Mouse (Mus musculus) embryo, embryonic 11 days (tissue): ENCODE data around the gene Pphln1.
"Not testable (repeated sequence)": the region's sequence is repeated elsewhere in the genome, so short reads cannot be mapped to it uniquely, and the experiment has no call there.

Experiments used
- DNase-seq: peaks from one replicate; pipeline ENCODE4 v3.0.0-alpha.2; 2015

Gene Pphln1

DNA sequence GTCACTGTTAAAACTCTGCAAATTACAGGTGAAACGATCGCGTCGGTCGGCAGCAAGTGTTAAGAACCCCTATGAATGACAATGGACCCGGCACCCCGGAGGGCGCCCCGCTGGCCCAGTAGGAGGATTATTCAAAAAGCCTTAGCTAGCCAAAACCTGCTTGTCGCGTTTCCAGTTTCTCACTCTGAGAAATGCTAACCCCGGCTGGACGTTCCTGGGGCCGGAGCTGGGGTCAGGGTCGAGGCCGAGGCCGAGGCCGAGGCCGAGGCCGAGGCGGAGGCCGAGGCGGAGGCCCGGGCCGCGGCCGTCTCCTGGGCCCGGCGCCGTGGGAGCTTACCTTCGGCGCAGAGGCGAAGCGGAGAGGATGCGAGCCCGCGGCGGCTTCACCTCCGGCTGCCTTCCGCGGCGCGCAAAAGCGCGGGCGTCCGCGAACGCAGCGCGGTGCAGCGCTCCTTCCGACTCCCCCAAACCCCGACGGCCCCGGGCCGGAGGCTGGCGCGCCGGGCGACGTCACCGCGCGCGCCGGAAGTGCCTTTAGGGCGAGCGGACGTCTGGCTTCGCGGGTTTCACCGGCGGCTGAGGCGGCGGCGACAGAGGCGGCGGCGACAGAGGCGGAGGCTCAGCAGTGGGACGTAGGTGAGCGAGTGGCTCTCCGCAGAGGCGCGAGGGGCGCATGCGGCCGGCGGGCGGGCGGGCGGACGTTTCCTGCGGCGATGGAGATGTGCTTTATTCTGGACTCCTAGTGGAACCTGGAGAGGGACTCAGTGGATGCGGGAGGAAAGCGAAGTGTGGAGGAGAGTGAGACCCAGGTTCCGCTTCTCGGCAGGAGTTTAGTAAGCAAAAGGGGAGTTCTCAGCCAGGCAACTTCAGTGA is at the start of gene Pphln1, which contains the start of gene Zcrb1:
Gene Pphln1 (plus strand): TSS at position 525 of the 873 bp plus-strand sequence.
Gene Zcrb1 (minus strand): TSS at position 509 of the 873 bp plus-strand sequence.
- peak; percentile 95 for DNase-seq

DNA sequence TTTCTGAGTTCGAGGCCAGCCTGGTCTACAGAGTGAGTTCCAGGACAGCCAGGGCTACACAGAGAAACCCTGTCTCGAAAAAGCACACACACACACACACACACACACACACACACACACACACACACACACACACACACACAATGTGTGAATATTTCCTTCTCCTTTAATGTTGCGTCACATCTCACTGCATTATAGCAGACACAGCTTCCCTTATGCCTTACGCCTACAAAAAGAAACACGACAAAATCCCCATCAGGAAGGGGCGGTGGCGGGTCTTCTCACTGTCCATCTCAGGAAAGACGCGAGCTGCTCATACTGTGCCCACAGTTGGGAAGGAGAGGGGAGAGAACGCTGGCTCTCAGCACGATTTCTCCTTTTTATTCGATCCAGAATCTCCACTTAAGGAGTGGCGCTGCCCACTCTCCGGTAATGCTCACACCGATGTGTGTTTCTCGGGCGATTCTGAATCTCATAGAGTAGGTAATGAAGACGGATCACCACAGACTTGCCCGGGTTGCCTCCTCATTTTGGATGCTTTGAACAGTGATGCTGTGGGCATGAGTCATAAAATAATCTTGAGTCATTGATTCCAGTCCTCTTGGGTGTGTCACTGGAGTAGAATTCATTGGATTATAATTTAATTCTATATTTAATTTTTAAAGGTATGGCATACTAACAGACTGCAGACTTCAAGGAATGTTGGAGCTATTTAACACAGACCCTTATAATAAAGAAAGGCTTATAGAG is 39.6 kb upstream of the Pphln1 start:
- no peak for DNase-seq

DNA sequence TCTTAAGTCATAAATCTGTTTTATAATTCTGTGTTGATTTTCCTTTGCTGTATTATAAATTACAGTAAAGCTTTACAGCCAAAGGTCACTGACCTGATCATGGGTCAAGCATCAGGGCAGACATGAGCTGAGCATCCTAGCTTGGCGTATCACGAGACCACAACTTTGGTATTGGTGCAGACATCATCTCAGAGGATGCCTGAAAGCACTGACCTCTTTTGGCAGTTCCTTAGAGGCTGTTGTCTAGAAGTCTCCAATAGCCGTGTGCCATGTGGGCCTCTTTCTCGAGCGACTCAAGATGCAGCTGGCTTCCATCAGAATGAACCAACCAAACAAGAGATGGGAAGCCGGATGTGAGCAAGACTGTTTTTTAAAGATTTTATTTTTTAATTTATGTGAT is 32.6 kb upstream of the Pphln1 start:
- DNase-seq = no peak

DNA sequence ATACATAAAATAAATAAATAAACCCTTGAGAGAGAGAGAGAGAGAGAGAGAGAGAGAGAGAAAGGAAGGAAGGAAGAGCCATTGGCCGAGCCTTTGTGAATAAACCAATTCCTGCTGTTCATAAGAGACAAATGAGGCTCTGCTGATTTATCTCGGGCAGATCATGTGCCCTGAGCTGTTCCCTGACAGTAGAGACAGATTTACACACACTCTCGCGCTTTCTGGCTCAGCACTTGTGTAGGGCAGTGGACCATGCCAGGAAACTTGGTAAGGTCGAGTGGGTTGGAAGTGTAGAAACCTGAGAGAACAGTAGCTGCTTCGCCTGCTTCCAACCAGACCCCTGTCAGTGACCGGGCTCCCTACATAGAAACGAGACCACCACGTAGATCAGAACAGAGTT is 29.6 kb upstream of the Pphln1 start:
- no peak for DNase-seq

DNA sequence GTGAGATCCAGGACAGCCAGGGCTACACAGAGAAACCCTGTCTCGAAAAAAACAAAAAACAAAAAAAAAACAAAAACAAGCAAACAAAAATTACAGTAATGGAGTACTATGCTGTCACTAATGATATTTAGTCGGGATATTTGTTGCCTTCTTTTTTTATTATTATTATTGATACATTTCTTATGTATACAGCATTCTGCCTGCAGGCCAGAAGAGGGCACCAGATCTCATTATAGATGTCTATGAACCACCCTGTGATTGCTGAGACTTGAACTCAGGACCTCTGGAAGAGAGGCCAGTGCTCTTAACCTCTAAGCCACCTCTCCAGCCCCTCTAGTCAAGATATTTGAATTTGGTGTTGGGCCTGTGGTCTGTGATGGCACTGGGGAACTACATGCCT is 26.3 kb upstream of the Pphln1 start:
- DNase-seq = no peak

DNA sequence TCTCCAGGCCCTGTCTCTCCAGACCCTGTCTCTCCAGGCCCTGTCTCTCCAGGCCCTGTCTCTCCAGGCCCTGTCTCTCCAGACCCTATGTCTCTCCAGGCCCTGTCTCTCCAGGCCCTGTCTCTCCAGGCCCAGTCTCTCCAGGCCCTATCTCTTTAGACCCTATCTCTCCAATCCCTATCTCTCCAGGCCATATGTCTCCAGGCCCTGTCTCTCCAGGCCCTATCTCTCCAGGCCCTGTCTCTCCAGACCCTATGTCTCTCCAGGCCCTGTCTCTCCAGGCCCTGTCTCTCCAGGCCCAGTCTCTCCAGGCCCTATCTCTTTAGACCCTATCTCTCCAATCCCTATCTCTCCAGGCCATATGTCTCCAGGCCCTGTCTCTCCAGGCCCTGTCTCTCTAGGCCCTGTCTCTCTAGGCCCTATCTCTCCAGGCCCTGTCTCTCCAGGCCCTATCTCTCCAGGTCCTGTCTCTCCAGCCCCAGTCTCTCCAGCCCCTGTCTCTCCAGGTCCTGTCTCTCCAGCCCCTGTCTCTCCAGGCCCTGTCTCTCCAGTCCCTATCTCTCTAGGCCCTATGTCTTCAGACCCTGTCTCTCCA is 25.5 kb upstream of the Pphln1 start:
- not testable (repeated sequence) for DNase-seq

DNA sequence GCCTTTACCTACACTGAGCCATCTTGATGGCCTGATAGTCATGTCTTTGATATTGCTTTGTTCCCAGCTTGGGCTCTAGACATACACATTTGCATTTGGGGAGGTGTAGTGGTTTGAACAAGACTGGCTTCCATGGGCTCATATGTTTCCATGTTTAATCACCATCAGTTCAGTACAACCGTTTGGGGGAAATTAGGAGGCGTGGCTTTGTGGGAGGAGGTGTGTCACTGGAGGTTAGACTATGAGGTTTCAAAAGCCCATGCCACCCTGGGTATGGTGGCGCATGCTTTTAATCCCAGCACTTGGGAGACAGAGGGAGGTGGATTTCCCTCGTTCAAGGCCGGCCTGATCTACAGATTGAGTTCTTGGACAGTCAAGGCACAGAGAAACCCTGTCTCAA is 22.5 kb upstream of the Pphln1 start:
- DNase-seq = no peak

DNA sequence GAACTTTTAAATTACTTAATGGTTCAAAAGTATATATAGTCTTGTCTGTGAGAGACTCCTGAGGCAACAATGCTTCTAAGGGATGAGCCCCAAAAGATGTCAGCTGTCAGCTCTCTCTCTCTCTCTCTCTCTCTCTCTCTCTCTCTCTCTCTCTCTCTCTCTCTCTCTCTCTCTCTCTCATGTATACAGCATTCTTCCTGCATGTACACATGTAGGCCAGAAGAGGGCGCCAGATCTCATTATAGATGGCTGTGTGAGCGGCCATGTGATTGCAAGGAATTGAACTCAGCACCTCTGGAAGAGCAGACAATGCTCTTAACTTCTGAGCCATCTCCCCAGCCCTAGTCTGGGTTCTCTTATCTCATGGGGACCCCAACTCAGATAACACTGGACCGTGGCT is 19.0 kb upstream of the Pphln1 start:
- DNase-seq = peak; percentile 16

DNA sequence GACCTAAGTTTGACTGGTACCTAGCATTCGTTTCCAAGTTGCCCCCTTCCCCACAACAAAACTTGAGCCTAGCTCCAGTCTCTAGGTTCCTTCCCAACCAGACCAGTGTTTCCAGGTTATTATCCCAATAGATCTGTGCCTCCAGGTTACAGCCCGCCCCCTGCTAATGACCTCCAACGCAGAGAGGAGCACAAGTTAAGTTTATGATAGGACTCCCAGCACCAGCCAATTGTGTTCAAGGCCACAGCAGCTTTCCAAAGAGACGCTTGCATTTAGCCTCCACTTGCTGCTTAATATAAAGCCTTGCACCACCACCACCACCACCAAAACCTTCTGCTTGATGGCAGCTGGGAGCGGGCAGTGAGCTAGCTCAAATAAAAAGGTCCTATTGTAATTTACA is 16.8 kb upstream of the Pphln1 start:
- no peak for DNase-seq

DNA sequence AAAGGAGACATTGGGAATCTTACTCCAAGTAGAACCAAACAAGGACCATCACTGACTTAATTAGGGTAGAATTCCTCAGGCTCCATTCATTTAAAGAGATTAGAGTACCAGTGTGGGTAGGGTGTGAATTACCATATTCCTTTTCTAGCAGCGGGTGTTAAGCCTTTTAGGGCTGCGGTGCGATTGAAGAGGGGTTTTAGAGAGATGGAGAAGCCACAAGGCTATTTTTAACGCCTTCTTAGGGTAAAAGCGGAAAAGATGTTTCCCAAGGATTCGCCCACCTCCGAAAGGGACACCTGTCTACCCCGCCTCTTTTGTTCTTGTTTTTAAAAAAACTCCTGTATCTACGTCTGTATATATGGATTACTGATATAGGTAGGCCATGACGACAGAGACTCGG is 881 bp upstream of the Pphln1 start:
- DNase-seq = peak; percentile 19

DNA sequence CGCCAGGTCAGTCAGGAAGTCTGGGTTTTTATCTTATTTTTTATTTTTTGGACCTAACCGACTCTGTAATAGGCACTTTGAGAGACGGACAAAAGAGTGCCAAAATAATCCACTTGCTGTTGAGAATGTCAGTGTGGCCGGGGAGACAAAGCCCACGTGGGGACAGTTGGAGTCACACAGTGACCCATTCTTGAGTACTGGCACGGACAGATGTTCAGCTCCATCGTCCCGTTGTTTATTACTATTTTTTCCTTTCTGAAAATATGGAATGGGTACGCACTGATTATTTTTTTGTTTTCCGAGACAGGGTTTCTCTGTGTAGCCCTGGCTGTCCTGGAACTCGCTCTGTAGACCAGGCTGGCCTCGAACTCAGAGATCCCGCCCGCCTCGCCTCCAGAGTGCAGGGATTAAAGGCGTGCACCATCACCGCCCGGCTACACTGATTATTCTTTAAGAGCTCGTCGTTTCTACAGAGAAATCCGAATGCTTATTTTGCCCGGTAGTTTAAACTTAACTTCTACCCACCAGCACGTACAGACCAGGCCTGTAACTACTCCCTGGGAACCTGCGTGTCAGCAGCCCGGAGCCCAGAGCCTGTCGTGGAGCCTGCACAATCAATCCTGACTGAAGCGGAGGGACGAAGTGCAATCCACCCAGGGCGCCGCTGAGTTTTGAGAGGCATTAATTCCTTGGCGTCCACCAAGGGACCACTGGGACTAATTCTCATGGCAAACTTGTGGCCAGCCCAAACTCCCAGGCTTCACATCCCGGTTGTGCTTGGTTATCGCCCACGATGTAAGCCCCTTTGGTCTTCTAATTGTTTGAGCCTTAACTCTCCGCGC is 770 bp downstream of the Pphln1 start:
- DNase-seq = peak; percentile 39

DNA sequence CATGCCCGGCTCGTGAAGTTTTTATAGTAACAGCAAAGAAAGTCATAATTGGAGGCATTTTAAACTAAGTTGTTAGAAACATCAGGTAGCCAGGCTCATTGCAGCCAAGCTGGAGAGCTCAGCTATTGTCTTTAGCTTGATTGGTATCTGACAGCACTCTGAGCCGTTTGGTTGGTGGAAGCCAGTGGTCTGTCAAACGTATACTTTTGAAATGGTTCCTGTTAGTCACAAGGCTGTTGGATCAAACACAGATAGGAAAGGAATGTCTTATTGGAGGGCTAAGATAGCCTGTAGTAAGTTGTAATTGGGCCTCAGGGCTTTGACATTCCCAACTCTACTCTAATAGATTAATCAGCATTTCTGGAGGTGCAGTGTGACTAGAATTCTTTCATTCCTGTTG is 3.3 kb downstream of the Pphln1 start:
- DNase-seq = no peak

DNA sequence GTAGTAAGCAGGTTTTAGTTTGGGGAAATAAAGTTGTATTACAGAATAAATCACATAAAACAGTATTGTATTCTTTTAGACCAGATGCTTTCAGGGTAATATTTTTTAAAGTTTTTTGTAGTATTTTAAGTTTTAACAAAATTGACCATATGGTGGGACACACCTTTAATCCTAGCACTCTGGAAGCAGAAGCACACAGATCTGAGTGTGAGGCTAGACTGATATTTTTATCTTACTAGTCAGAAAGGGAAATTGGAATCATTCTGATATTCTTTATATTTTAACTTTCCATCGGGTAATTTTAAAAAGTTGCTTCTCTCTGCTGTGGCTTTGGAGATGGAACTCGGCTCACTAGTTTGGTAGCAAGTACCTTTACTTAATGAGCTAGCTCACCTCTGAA is 4.6 kb downstream of the Pphln1 start:
- no peak for DNase-seq

DNA sequence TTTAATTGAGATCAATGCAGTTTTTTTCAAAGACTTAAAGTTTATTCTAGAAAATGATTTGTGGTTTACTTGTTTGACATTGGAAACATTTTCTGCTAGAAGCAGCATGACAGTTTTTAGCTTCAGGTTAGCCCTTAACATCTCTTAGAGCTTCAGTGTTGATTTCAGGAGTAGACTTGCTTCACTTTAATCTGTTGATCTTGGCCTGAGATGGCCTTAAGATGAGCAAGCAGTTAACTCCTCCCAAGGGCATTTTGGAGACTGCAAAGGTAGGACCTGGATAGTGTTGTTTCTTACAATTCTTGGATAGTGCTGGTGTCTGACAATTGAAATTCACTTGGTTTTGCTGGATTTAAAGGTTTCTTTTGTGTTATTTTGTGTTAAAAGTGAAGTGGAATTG is 6.7 kb downstream of the Pphln1 start:
- no peak for DNase-seq

DNA sequence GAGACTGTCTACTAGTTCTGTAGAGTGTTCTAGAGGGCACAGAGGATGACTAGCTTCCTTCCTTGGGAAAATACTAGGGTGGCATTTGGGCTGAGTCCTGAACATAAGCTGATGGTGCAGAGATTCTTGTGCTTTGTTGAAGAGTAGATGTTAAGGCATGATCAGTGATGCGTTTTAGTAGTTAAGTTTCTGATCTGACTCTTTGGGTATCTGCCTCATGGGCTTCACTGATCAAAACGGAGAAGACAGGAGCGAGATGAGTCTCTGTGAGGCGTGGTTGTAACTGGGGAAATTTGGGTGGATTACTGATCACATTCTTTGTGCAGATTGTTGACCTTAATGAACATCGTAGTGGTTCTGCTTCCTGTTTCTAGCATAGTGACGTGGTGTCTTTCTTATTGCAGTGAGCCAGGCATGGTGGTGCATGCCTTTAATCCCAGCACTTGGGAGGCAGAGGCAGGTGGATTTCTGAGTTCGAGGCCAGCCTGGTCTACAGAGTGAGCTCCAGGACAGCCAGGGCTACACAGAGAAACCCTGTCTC is 7.4 kb downstream of the Pphln1 start:
- DNase-seq = no peak

DNA sequence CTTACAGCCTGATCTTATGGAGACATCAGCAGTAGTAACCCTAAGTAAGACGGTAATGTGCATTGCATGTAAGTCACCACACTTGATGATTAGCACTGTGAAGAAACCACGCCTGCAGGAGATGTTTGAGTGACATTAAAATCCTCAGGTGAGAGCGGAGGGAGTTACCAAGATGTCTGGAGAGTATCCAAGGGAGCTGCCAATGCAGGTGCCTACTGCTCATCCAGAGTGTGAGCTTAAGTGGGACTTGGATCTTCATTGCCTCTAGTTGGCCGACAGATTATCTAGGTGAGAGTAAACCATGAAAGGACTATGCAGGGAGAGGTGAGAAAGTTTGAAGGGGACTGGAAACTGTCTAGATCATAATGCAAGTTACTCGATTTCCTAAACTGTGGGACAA is 8.3 kb downstream of the Pphln1 start:
- DNase-seq = no peak

DNA sequence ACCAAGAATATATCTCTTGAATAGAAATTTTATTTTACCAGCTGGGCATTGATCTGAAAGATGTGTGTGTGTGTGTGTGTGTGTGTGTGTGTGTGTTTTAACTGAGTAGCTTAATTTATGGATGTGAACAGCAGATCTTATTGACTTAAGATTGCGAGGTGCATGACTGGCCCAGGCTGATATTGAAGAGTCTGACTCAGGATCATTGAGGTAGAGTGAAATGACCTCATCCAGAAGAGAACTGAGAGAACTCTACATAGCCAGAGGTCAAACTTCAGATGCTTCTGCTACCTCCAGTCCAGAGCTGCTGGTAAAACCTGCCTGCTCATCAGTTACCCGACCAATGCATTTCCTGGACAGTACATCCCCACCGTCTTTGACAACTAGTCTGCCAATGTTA is 14.3 kb downstream of the Pphln1 start:
- no peak for DNase-seq

DNA sequence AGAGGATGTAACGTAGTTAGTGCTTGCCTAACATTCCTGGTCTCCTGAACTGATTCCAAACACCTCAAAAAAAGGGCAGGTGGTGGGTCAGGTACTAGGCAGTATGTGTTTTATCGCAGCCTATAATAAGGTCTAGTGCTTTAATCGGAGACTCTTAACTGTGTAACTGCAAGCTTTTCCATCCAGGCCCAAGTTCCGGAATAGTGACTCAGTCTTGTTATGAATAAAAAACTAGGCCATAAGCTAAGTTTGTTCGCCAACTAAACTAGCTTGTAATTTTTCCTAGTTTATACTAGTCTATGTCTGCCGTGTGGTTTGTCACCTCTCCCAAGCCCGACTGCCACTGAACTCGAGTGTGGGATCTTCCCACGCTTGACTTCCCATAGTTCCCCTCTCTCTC is 16.3 kb downstream of the Pphln1 start:
- DNase-seq = no peak

DNA sequence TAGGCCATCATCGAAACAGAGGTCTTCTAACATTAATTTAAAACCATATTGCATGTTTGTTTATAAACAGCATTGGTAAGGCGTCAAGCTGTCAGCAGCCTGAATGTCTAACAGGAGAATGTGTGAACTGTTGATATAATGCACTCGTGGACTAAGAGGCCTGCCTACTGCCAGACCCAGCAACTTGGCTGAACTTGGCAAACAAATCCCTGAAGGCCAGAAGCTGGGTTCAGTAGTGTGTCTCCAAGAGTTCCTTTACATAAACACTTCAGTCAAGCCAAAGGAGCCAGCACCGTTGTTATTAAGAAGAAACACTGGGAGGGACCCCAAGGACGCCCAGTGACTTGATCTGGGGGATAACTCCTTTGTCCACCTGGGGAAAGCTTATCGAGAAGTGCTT is 18.1 kb downstream of the Pphln1 start:
- no peak for DNase-seq

DNA sequence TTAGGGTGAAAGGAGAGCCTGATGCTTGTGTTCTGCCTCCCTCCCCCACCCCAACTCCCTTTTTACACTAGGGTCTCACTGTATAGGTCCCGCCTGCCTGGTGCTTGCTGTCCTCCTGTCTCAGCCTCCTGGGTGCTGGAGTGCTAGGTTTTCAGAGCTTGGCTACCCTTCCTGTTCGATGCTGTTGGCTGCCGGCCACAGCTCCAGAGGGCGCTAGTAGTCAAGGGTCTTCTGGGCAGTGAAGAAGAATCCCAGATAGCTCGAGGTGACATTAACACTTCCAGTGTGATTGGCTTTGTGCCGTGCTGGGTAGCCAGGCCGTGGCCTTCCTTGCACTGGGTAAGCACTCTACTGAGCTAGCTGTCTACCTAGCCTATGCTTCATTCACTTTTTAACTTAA is 22.4 kb downstream of the Pphln1 start:
- no peak for DNase-seq

DNA sequence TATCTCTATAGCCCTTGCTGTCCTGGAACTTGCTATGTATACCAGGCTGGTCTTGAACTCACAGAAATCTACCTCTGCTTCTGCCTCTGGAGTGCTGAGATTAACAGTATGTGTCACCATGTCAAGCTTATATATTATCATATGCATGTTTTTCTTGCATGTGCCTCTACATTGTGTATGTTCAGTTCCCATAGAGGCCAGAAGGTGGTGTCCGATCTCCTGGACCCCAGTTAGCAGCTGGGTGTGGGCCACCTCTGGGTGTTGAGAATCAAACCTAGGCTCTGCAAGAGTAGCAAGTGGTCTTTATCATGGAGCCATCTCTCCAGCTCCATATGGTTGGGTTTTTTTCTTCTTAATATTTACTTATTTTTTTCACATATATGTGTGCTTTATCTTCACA is 24.4 kb downstream of the Pphln1 start:
- no peak for DNase-seq

DNA sequence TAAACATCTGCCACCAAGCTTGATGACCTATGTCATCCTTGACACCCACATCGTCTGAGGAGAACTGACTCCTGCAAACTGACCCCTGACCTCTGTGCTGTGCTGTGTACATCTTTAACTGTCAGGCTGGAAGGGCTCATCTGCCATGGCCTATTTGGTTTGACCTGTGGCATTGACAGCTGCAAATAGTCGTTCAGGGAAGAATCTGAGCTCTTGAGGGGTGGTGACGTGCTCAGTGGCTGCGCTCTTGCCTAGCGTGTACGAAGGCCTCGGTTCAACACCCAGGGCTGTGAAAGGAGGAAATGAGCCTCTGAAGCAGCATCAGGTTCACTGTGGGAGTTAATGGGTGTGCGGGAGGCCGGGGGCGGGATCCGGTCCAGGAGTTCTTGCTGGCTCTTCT is 35.7 kb downstream of the Pphln1 start:
- peak; percentile 66 for DNase-seq

DNA sequence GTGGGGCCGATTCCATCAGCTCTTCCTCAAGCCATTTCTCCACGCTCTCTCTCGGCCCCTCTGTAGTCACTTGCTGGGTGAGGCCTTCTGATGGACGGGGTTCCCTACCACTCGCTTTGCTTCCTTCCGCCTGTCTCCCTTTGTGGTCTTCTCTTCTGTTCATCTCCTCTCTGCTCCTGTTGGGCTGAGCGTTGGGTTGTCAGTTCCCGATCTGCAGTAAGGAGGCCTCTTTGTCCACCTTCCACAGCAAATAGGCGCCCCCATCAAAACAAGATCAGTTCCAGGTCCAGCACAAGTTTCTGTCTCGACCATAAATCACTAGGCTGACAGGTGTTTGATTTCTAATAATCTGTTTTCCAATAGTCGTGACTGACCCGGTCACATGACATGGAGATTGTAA is 37.8 kb downstream of the Pphln1 start:
- DNase-seq = no peak
